Mouse (Mus musculus) midbrain, embryonic 10.5 days (tissue): Measurements from ENCODE around the gene Strn. TPM values are rescaled to one million over a fixed set of nuclear protein-coding genes. Genes with fewer than 3 reads are reported as not detected.

Experiments
- DNase-seq: peaks from one replicate; pipeline ENCODE4 v3.0.0-alpha.2; 2017; ENCODE audit warnings: low spot score
- H3K27ac ChIP-seq: fragments of 300-500 bp; sonication (generic); replicated peaks from 2 replicates; pipeline ENCODE4 v1.5.1; 2016; ENCODE audit warnings: mild to moderate bottlenecking
- H3K27me3 ChIP-seq: fragments of 300-500 bp; sonication (generic); 2 replicates; pipeline ENCODE4 v1.6.1; 2016; ENCODE audit warnings: low read depth, mild to moderate bottlenecking; ENCODE audit not compliant: poor library complexity, severe bottlenecking
- H3K36me3 ChIP-seq: fragments of 300-500 bp; sonication (generic); 2 replicates; pipeline ENCODE4 v1.6.1; 2016; ENCODE audit warnings: mild to moderate bottlenecking, moderate library complexity
- H3K4me1 ChIP-seq: fragments of 300-500 bp; sonication (generic); 2 replicates; pipeline ENCODE4 v1.6.1; 2016
- H3K4me3 ChIP-seq: fragments of 300-500 bp; sonication (generic); 2 replicates; pipeline ENCODE4 v1.5.1; 2016; ENCODE audit warnings: mild to moderate bottlenecking, moderate library complexity
- H3K9me3 ChIP-seq: fragments of 300-500 bp; sonication (generic); replicated peaks from 2 replicates; pipeline ENCODE4 v1.6.1; 2016; ENCODE audit warnings: mild to moderate bottlenecking
- WGBS: fragments of 180-500 bp; shearing (Covaris S2); methylation state at CpG from one replicate; pipeline ENCODE4 v1.1.7; 2016; 5-methylcytosine and 5-hydroxymethylcytosine counted together
- polyA plus RNA-seq: library from polyadenylated mRNA; unstranded; fragments of >200 nt; fragmentation: Nextera tagmentation; extraction: Ambion mirVana; gene quantifications from 2 replicates; pipeline ENCODE4 v1.2.1, GENCODE M21; 2016

The Strn gene
- polyA plus RNA-seq, 1 experiment from 2014 or later = 5.4 TPM

- Histone ChIP-seq H3K4me1 (no peaks in the 10 kb centered on the region), H3K9me3 (no peaks in the 10 kb centered on the region), H3K36me3 (no peaks in the 10 kb centered on the region), H3K4me3 (no peak overlapping the region), H3K27ac (no peak overlapping the region), H3K27me3 (no peaks in the 10 kb centered on the region)
- 93% methylated on average over 3 of the region's 3 CpGs for WGBS
- DNase-seq = no peak
Observed at GRCm38 (mm10) chr17:78640387-78640786, 96.6 kb downstream of the Strn start.

DNA sequence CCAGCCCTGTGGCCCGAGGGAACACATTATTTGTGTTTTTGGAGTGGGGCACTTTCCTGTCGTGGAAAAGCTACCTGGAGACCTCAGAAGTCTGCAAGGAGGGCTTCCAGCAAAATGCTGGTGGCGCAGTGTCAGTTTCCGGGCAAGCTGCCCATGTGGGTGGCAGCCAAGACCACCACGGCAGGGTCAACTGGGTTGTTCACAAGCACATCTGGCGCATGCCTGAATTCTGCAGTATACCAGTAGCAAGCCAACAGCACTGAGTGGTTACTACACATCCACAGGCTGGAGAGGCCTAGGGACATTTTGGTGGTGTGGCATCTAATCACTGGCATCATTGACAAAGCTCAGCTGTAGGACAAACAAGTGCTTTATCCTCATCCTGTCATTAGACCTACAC lies 97.9 kb downstream of the Strn start:
- Histone ChIP-seq H3K27me3 (no peaks in the 10 kb centered on the region), H3K27ac (no peak overlapping the region), H3K36me3 (no peaks in the 10 kb centered on the region), H3K9me3 (no peaks in the 10 kb centered on the region), H3K4me3 (no peak overlapping the region), H3K4me1 (no peaks in the 10 kb centered on the region)
- WGBS = 83% methylated on average over 6 of the region's 6 CpGs
- DNase-seq = no peak

- Histone ChIP-seq H3K9me3 (no peaks in the 10 kb centered on the region), H3K4me3 (no peak overlapping the region), H3K27me3 (no peaks in the 10 kb centered on the region), H3K36me3 (no peaks in the 10 kb centered on the region), H3K27ac (no peak overlapping the region), H3K4me1 (no peaks in the 10 kb centered on the region)
- no peak for DNase-seq
- WGBS = 91% methylated on average over 7 of the region's 7 CpGs
Observed at GRCm38 (mm10) chr17:78637140-78637539, 99.9 kb downstream of the Strn start.

DNA sequence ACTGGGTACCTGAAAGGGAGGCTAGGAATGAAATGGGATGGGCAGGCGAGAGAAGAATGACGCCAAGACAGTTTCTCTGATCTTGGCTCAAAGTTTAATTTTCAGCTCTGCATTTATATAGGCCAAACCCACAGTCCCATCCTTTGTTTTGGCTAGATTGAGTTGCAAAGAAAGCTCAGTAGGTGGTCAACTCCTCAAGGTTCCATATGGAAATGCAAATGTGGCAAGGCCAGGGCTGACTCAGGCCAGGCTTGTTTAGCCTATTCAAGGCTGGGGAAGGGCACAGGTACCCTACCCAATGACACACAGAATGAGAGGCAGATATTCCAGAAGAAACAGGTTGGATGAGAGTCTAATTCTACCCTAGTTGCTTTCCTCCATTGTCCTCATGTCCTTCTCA lies 101.4 kb downstream of the Strn start:
- no peaks in the 10 kb centered on the region for H3K36me3 ChIP-seq
- whole genome bisulfite sequencing = 46% methylated on average over 2 of the region's 2 CpGs
- no peaks in the 10 kb centered on the region for H3K4me1 ChIP-seq
- no peaks in the 10 kb centered on the region for H3K9me3 ChIP-seq
- no peak overlapping the region for H3K27ac ChIP-seq
- H3K27me3 ChIP-seq = no peaks in the 10 kb centered on the region
- DNase-seq = no peak
- no peak overlapping the region for H3K4me3 ChIP-seq

DNA sequence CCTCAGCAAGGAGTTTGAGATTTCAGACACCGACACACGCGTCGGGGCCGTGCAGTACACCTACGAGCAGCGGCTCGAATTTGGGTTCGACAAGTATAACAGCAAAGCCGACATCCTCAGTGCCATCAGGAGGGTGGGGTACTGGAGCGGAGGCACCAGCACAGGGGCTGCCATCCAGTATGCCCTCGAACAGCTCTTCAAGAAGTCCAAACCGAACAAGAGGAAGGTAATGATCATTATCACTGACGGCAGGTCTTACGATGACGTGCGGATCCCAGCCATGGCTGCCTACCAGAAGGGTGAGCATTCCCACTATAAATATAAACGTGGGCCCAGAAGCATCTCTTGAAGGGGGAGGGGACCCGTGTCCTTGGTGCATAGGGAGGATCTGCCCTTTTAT lies 112.1 kb downstream of the Strn start:
- no peak for DNase-seq
- no peaks in the 10 kb centered on the region for H3K4me1 ChIP-seq
- H3K27me3 ChIP-seq = no peaks in the 10 kb centered on the region
- peaks cover 19% of the 10 kb centered on the region for H3K36me3 ChIP-seq
- H3K4me3 ChIP-seq = no peak overlapping the region
- no peaks in the 10 kb centered on the region for H3K9me3 ChIP-seq
- 95% methylated on average over 19 of the region's 19 CpGs for WGBS
- no peak overlapping the region for H3K27ac ChIP-seq

GRCm38 (mm10) chr17:78621863-78622262 lies 115.1 kb downstream of the Strn start:
- 91% methylated on average over 4 of the region's 4 CpGs for WGBS
- DNase-seq = no peak
- Histone ChIP-seq H3K27me3 (no peaks in the 10 kb centered on the region), H3K36me3 (peaks cover 19% of the 10 kb centered on the region), H3K9me3 (no peaks in the 10 kb centered on the region), H3K4me1 (no peaks in the 10 kb centered on the region), H3K27ac (no peak overlapping the region), H3K4me3 (no peak overlapping the region)

GRCm38 (mm10) chr17:78620740-78621139 lies 116.3 kb downstream of the Strn start:
- H3K9me3 ChIP-seq = no peaks in the 10 kb centered on the region
- no peaks in the 10 kb centered on the region for H3K27me3 ChIP-seq
- no peak overlapping the region for H3K4me3 ChIP-seq
- peaks cover 19% of the 10 kb centered on the region for H3K36me3 ChIP-seq
- DNase-seq = no peak
- WGBS = 90% methylated on average over 4 of the region's 4 CpGs
- H3K27ac ChIP-seq = no peak overlapping the region
- no peaks in the 10 kb centered on the region for H3K4me1 ChIP-seq

- no peaks in the 10 kb centered on the region for H3K27me3 ChIP-seq
- WGBS = 93% methylated on average over 7 of the region's 7 CpGs
- H3K4me1 ChIP-seq = no peaks in the 10 kb centered on the region
- H3K4me3 ChIP-seq = no peak overlapping the region
- H3K27ac ChIP-seq = no peak overlapping the region
- no peak for DNase-seq
- H3K36me3 ChIP-seq = peaks cover 16% of the 10 kb centered on the region
- H3K9me3 ChIP-seq = no peaks in the 10 kb centered on the region
Observed at GRCm38 (mm10) chr17:78619981-78620380, 117.0 kb downstream of the Strn start.

- H3K27ac ChIP-seq = no peak overlapping the region
- H3K4me1 ChIP-seq = no peaks in the 10 kb centered on the region
- H3K9me3 ChIP-seq = no peaks in the 10 kb centered on the region
- DNase-seq = no peak
- no peaks in the 10 kb centered on the region for H3K27me3 ChIP-seq
- 0 out of 2 replicates have a peak, but pooled peaks cover 5% of the 10 kb centered on the region for H3K36me3 ChIP-seq
- 88% methylated on average over 5 of the region's 5 CpGs for whole genome bisulfite sequencing
- H3K4me3 ChIP-seq = no peak overlapping the region
Observed at GRCm38 (mm10) chr17:78618164-78618693, 118.8 kb downstream of the Strn start.

DNA sequence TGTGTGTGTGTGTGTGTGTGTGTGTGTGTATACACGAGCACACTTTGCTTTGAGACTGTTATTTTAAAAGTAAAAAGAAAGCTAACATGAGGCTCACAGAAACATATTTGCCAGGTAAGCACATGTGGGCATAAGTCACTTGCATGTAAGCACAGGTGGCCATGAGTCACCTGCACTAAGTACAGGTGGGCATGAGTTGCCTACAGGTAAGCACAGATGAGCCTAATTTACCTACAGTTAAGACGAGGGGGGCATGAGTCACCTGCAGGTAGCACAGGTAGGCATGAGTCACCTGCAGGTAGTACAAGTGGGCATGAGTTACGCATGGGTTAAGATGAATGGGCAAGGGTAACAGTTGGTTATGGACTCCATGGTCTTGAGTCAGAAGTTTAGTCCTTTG lies 121.9 kb downstream of the Strn start:
- WGBS = 87% methylated on average over 3 of the region's 3 CpGs
- DNase-seq = no peak
- H3K4me1 ChIP-seq = no peaks in the 10 kb centered on the region

DNA sequence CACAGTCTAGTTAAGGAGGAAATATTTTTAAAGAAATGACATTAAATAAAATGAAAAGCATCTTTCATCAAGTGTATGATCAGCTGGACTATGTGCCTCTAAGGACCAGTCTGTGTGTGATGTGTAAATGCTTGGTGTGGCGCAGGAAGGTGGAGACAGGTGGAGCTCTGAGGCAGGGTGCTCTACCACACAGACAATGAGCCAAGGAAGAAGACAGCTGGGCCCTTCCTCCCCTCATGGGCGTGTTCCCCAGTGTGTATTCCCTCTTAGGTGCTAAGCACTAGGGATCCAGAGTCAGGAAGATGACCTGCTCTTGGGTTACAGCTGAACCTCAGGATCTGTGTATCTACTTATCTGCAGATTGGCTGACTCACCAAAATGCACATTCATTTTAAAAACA lies 122.5 kb downstream of the Strn start:
- Histone ChIP-seq H3K36me3 (no peaks in the 10 kb centered on the region), H3K27ac (no peak overlapping the region), H3K9me3 (no peaks in the 10 kb centered on the region), H3K27me3 (no peaks in the 10 kb centered on the region), H3K4me3 (no peak overlapping the region), H3K4me1 (no peaks in the 10 kb centered on the region)
- 82% methylated on average over 2 of the region's 2 CpGs for WGBS
- DNase-seq = no peak

More for the DNA sequence above, 121.9 kb downstream of the Strn start:
- no peak overlapping the region for H3K27ac ChIP-seq
- H3K27me3 ChIP-seq = no peaks in the 10 kb centered on the region
- H3K4me3 ChIP-seq = no peak overlapping the region
- H3K9me3 ChIP-seq = no peaks in the 10 kb centered on the region
- H3K36me3 ChIP-seq = no peaks in the 10 kb centered on the region

GRCm38 (mm10) chr17:78611117-78611516 lies 125.9 kb downstream of the Strn start:
- H3K4me1 ChIP-seq = no peaks in the 10 kb centered on the region
- no peaks in the 10 kb centered on the region for H3K27me3 ChIP-seq
- H3K9me3 ChIP-seq = no peaks in the 10 kb centered on the region
- WGBS = 74% methylated on average over 6 of the region's 6 CpGs
- no peaks in the 10 kb centered on the region for H3K36me3 ChIP-seq
- DNase-seq = no peak
- H3K4me3 ChIP-seq = no peak overlapping the region
- H3K27ac ChIP-seq = no peak overlapping the region

- H3K27ac ChIP-seq = no peak overlapping the region
- H3K4me1 ChIP-seq = no peaks in the 10 kb centered on the region
- H3K36me3 ChIP-seq = no peaks in the 10 kb centered on the region
- DNase-seq = no peak
- no peaks in the 10 kb centered on the region for H3K9me3 ChIP-seq
- no peaks in the 10 kb centered on the region for H3K27me3 ChIP-seq
- 93% methylated on average over 13 of the region's 13 CpGs for WGBS
- H3K4me3 ChIP-seq = no peak overlapping the region
Observed at GRCm38 (mm10) chr17:78609191-78609855, 127.7 kb downstream of the Strn start.
